Mouse (Mus musculus) stomach, adult 2 months (tissue): ENCODE data around the gene H2al1b. TPM values are rescaled to one million over a fixed set of nuclear protein-coding genes. Genes with fewer than 3 reads are reported as not detected.

Experiments used
- polyA plus RNA-seq: library from polyadenylated mRNA; depleted of rRNA; stranded (reverse); fragments of >200 nt; gene quantifications from 2 replicates; pipeline ENCODE4 v1.2.3, GENCODE M21; 2012; rRNA removed

H2al1b gene
- polyA plus RNA-seq = not detected in 2 replicates

GRCm38 (mm10) chrX:11302132-11302531, at the start of gene H2al1b:
Gene H2al1b, plus strand, starts transcription at chrX:11302432.

GRCm38 (mm10) chrX:11298957-11299356, 3.3 kb upstream of the H2al1b start, which contains the start of gene H2al1a:
Gene H2al1a, plus strand, starts transcription at chrX:11299257.

GRCm38 (mm10) chrX:11305355-11305754, 3.1 kb downstream of the H2al1b start, which contains the start of gene H2al1c:
Gene H2al1c, plus strand, starts transcription at chrX:11305655.

GRCm38 (mm10) chrX:11308524-11308923, 6.3 kb downstream of the H2al1b start, which contains the start of gene H2al1d:
Gene H2al1d, plus strand, starts transcription at chrX:11308824.

GRCm38 (mm10) chrX:11311634-11312033, 9.4 kb downstream of the H2al1b start, which contains the start of gene H2al1e:
Gene H2al1e, plus strand, starts transcription at chrX:11311934.

GRCm38 (mm10) chrX:11314858-11315257, 12.6 kb downstream of the H2al1b start, which contains the start of gene H2al1f:
Gene H2al1f, plus strand, starts transcription at chrX:11315158.

GRCm38 (mm10) chrX:11317956-11318355, 15.7 kb downstream of the H2al1b start, which contains the start of gene H2al1g:
Gene H2al1g, plus strand, starts transcription at chrX:11318256.

GRCm38 (mm10) chrX:11321192-11321591, 19.0 kb downstream of the H2al1b start, which contains the start of gene H2al1h:
Gene H2al1h, plus strand, starts transcription at chrX:11321492.

GRCm38 (mm10) chrX:11324359-11324758, 22.1 kb downstream of the H2al1b start, which contains the start of gene H2al1i:
Gene H2al1i, plus strand, starts transcription at chrX:11324659.

GRCm38 (mm10) chrX:11327522-11327921, 25.3 kb downstream of the H2al1b start, which contains the start of gene H2al1j:
Gene H2al1j, plus strand, starts transcription at chrX:11327822.

Other genes starting within 250 kb of the H2al1b start
- not detected in 2 replicates for gene H2al1a, start 3.2 kb upstream of the H2al1b start, polyA plus RNA-seq
- gene H2al1c, start 3.2 kb downstream of the H2al1b start, polyA plus RNA-seq = not detected in 2 replicates
- not detected in 2 replicates for gene H2al1d, start 6.4 kb downstream of the H2al1b start, polyA plus RNA-seq
- not detected in 2 replicates for gene H2al1e, start 9.5 kb downstream of the H2al1b start, polyA plus RNA-seq
- gene H2al1f, start 12.7 kb downstream of the H2al1b start, polyA plus RNA-seq = not detected in 2 replicates
- not detected in 2 replicates for gene H2al1g, start 15.8 kb downstream of the H2al1b start, polyA plus RNA-seq
- not detected in 2 replicates for gene H2al1h, start 19.1 kb downstream of the H2al1b start, polyA plus RNA-seq
- not detected in 2 replicates for gene H2al1i, start 22.2 kb downstream of the H2al1b start, polyA plus RNA-seq
- gene H2al1j, start 25.4 kb downstream of the H2al1b start, polyA plus RNA-seq = not detected in 2 replicates